Mouse (Mus musculus): Measurements from ENCODE around the gene Gm5767.

- TF ChIP-seq CTCF (IDR thresholded peaks at IDR 0.05 in 2 of 3, conservative IDR thresholded peaks at IDR 0.05 in 1 of 3; ENCODE audit: control insufficient read depth in 1 of 3, insufficient read depth in 1 of 3, low read depth in 2 of 3, low read length in 3 of 3, poor library complexity in 1 of 3, severe bottlenecking in 1 of 3) (no peak), MYB (IDR thresholded peaks at IDR 0.05; ENCODE audit: low read depth, low read length) (no peak), POLR2A (IDR thresholded peaks at IDR 0.05; ENCODE audit: control insufficient read depth in 1 of 2, insufficient read depth in 1 of 2, low read depth in 1 of 2, low read length in 2 of 2, poor library complexity in 1 of 2) (no peak), HCFC1 (IDR thresholded peaks at IDR 0.05; ENCODE audit: low read depth, low read length) (no peak), MEF2A (IDR thresholded peaks at IDR 0.05; ENCODE audit: extremely low read depth, insufficient replicate concordance, low read depth, low read length, poor library complexity, severe bottlenecking) (no peak), ZKSCAN1 (IDR thresholded peaks at IDR 0.05; ENCODE audit: low read depth, low read length) (no peak), MYC (IDR thresholded peaks at IDR 0.05; ENCODE audit: low read depth, low read length) (no peak), RCOR1 (IDR thresholded peaks at IDR 0.05; ENCODE audit: low read depth, low read length) (no peak), POLR2AphosphoS2 (IDR thresholded peaks at IDR 0.05; ENCODE audit: low read length) (no peak)
Observed at GRCm38 (mm10) chr16:8676228-8676627, 4.3 kb upstream of the Gm5767 start.
